Mouse (Mus musculus) hindbrain, postnatal 0 days (tissue): ENCODE measurements at regions not wholly inside any gene's neighbourhood (a gene's known extent, or its start where the extent isn't known, plus 50 kb on each side); places are given as distances from the start of the nearest gene placed in this dataset.
A peak's percentile ranks its signal among the peaks of the same experiment; 100 is the strongest.

Experiments
- ATAC-seq: fragments of 200-750 bp; cut with Nextera tagmentation; 2 replicates; pipeline ENCODE4 v1.8.0; 2017; ENCODE audit warnings: mild to moderate bottlenecking, moderate TSS enrichment, moderate library complexity
- DNase-seq: peaks from one replicate; pipeline ENCODE4 v3.0.0-alpha.2; 2015; ENCODE audit warnings: low spot score
- H3K27ac ChIP-seq: fragments of 300-500 bp; sonication (generic); 2 replicates; pipeline ENCODE4 v1.5.1; 2014; ENCODE audit warnings: mild to moderate bottlenecking
- H3K27me3 ChIP-seq: fragments of 300-500 bp; sonication (generic); 2 replicates; pipeline ENCODE4 v1.6.1; 2014; ENCODE audit warnings: low read length, mixed read lengths; ENCODE audit not compliant: insufficient read depth
- H3K36me3 ChIP-seq: fragments of 300-500 bp; sonication (generic); 2 replicates; pipeline ENCODE4 v1.6.1; 2014; ENCODE audit warnings: low read length, mixed read lengths; ENCODE audit not compliant: insufficient read depth
- H3K4me1 ChIP-seq: fragments of 300-500 bp; sonication (generic); 2 replicates; pipeline ENCODE4 v1.6.1; 2014; ENCODE audit warnings: antibody characterized with exemption, low read length, mixed read lengths; ENCODE audit not compliant: insufficient read depth
- H3K4me2 ChIP-seq: fragments of 300-500 bp; sonication (generic); 2 replicates; pipeline ENCODE4 v1.6.1; 2014; ENCODE audit warnings: low read depth, mild to moderate bottlenecking, low read length, moderate library complexity, mixed read lengths
- H3K4me3 ChIP-seq: fragments of 300-500 bp; sonication (generic); 2 replicates; pipeline ENCODE4 v1.5.1; 2014; ENCODE audit warnings: low read length
- H3K9ac ChIP-seq: fragments of 300-500 bp; sonication (generic); replicated peaks from 2 replicates; pipeline ENCODE4 v1.6.1; 2014; ENCODE audit warnings: mild to moderate bottlenecking, low read length, moderate library complexity, mixed read lengths
- H3K9me3 ChIP-seq: fragments of 300-500 bp; sonication (generic); 2 replicates; pipeline ENCODE4 v1.6.1; 2016; ENCODE audit warnings: low read length, mixed read lengths
- CTCF ChIP-seq: IDR thresholded peaks from 2 replicates; pipeline ENCODE4 v1.5.1; 2016; ENCODE audit warnings: antibody characterized with exemption, control low read depth, low read depth
- WGBS: fragments of 180-500 bp; shearing (Covaris S2); extraction: QIAGEN DNeasy Blood & Tissue Kit; methylation state at CpG from one replicate; pipeline ENCODE4 v1.1.7; 2014; 5-methylcytosine and 5-hydroxymethylcytosine counted together

DNA sequence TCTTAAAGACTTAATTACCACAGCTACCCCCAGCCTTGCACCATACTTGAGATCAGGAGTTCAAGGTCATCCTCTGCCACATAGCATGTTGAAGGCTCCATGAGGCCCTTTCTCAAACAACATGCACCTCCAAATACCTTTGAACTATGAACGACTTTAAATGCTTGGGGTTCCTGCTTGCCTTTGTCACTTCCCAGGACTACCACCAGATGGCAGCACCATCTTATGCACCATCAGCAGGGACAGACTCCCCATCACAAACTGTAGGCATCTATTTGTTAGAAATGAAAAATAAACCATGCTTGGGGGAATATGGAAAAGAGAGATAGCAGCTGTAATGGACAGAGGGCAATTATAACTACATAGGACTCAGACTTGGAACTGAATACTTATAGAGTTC, 51.9 kb upstream of the Sh3gl3 start:
- Histone ChIP-seq H3K4me2 (no peak overlapping the region), H3K27me3 (no peaks in the 10 kb centered on the region), H3K4me3 (no peak overlapping the region), H3K27ac (no peak overlapping the region), H3K9ac (no peak overlapping the region), H3K9me3 (no peaks in the 10 kb centered on the region), H3K4me1 (no peaks in the 10 kb centered on the region), H3K36me3 (no peaks in the 10 kb centered on the region)
- 3% methylated on average over 1 of the region's 1 CpGs for WGBS
- ATAC-seq (no peak), DNase-seq (peak; percentile 78)
- peak; percentile 97 for TF ChIP-seq CTCF
